Mouse (Mus musculus): ENCODE measurements at regions not wholly inside any gene's neighbourhood (a gene's known extent, or its start where the extent isn't known, plus 50 kb on each side); places are given as distances from the start of the nearest gene placed in this dataset.

DNA sequence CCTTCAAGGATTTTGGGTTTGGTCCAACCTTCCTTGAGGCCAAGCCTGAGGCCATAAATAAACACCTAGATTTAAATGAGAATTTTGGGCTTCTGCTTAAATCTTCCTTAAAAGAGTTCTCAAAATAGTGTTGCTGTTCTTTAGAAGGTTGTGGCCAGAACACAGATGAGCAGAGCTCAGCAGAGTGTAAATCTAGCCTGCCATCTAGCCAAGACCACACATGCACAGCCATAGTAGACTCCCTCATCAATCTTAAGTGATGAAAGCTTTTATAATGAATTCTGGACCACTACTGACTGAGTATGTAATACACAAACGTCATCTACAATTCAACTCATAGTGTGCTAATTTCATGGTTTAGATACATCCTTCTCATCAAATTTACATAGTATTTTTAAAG is 585.3 kb downstream of the Tfec start:
- TF ChIP-seq POLR2A (IDR thresholded peaks at IDR 0.05; ENCODE audit: borderline replicate concordance, extremely low read depth, low read depth, low read length), result no peak
- no peak for TF ChIP-seq CTCF (IDR thresholded peaks at IDR 0.05; ENCODE audit: insufficient read depth, low read length)

All from lung, adult 2 months (tissue).